Mouse (Mus musculus) CH12.LX (cell line): ENCODE results near the gene Plau. TPM values are rescaled to one million over a fixed set of nuclear protein-coding genes. Genes with fewer than 3 reads are reported as not detected.

Source experiments
- DNase-seq: peaks from one replicate; pipeline ENCODE4 v3.0.0-alpha.2; 2013; ENCODE audit errors: extremely low read depth
- H3K27ac ChIP-seq: 2 replicates; pipeline ENCODE4 v1.5.1; 2012; ENCODE audit warnings: low read depth, mild to moderate bottlenecking, control low read depth, moderate library complexity; ENCODE audit not compliant: insufficient read depth
- H3K27me3 ChIP-seq: replicated peaks from 2 replicates; pipeline ENCODE3; 2012; ENCODE audit warnings: inconsistent platforms
- H3K36me3 ChIP-seq, 2 experiments: replicated peaks in 1 of 2; 2 replicates each; pipeline versions ENCODE3 to v1.6.1; 2012; ENCODE audit warnings: inconsistent platforms in 1 of 2, low read length in 1 of 2, mild to moderate bottlenecking in 1 of 2, mixed read lengths in 1 of 2, moderate library complexity in 1 of 2; ENCODE audit not compliant: control insufficient read depth in 1 of 2, insufficient read depth in 1 of 2
- H3K4me1 ChIP-seq, 2 experiments: 2 replicates each; pipeline ENCODE4 v1.6.1; 2012; ENCODE audit warnings: inconsistent platforms in 1 of 2, moderate library complexity in 1 of 2; ENCODE audit not compliant: insufficient read depth in 2 of 2, control insufficient read depth in 1 of 2
- H3K4me2 ChIP-seq: 2 replicates; pipeline ENCODE4 v1.6.1; 2012; ENCODE audit warnings: low read depth, mild to moderate bottlenecking, control low read depth; ENCODE audit not compliant: poor library complexity, insufficient read depth, severe bottlenecking
- H3K4me3 ChIP-seq, 3 experiments: fragments of 150-350 bp in 1 of 3; sonication (generic) in 1 of 3; replicated peaks in 1 of 3; 2 replicates each; pipeline versions ENCODE3 to v1.5.1; 2011 to 2012; ENCODE audit warnings: low read depth in 2 of 3, low read length in 2 of 3, mild to moderate bottlenecking in 2 of 3, moderate library complexity in 2 of 3, control low read depth in 1 of 3, improper control_type of control experiment in 1 of 3, inconsistent platforms in 1 of 3, mixed read lengths in 1 of 3; ENCODE audit not compliant: poor library complexity in 1 of 3
- H3K79me2 ChIP-seq: replicated peaks from 2 replicates; pipeline ENCODE4 v1.6.1; 2012; ENCODE audit warnings: mild to moderate bottlenecking, moderate library complexity; ENCODE audit not compliant: control insufficient read depth, poor library complexity, insufficient read depth, severe bottlenecking; ENCODE audit errors: extremely low read depth
- H3K9ac ChIP-seq: 2 replicates; pipeline ENCODE4 v1.6.1; 2012; ENCODE audit warnings: low read depth, mild to moderate bottlenecking, control low read depth, moderate library complexity; ENCODE audit not compliant: insufficient read depth
- H3K9me3 ChIP-seq: replicated peaks from 2 replicates; pipeline ENCODE3; 2012; ENCODE audit warnings: low read length, inconsistent platforms, mixed read lengths
- BHLHE40 ChIP-seq: IDR thresholded peaks from 2 replicates; pipeline ENCODE4 v1.6.1; 2011; ENCODE audit warnings: mild to moderate bottlenecking, low read depth, low read length, improper control_type of control experiment
- CHD1 ChIP-seq: IDR thresholded peaks from 2 replicates; pipeline ENCODE4 v1.6.1; 2012; ENCODE audit warnings: low read depth, low read length, improper control_type of control experiment, inconsistent platforms
- CHD2 ChIP-seq: IDR thresholded peaks from 2 replicates; pipeline ENCODE4 v1.6.1; 2011; ENCODE audit warnings: low read length, improper control_type of control experiment
- CTCF ChIP-seq, 2 experiments: IDR thresholded peaks in 1 of 2; conservative IDR thresholded peaks in 1 of 2; 2 replicates each; pipeline ENCODE4 v1.5.1; 2011 to 2012; ENCODE audit warnings: low read depth in 2 of 2, low read length in 2 of 2, improper control_type of control experiment in 1 of 2, inconsistent platforms in 1 of 2, mild to moderate bottlenecking in 1 of 2, moderate library complexity in 1 of 2
- E2F4 ChIP-seq: IDR thresholded peaks from 2 replicates; pipeline ENCODE4 v1.6.1; 2011; ENCODE audit warnings: low read depth, low read length, improper control_type of control experiment; ENCODE audit not compliant: insufficient replicate concordance
- ELF1 ChIP-seq: IDR thresholded peaks from 2 replicates; pipeline ENCODE4 v1.6.1; 2014; ENCODE audit warnings: low read depth, mild to moderate bottlenecking, inconsistent platforms, low read length, improper control_type of control experiment
- EP300 ChIP-seq: IDR thresholded peaks from 2 replicates; pipeline ENCODE4 v1.6.1; 2011; ENCODE audit warnings: low read length, improper control_type of control experiment
- ETS1 ChIP-seq: conservative IDR thresholded peaks from 2 replicates; pipeline ENCODE4 v1.6.1; 2012; ENCODE audit warnings: low read depth, mild to moderate bottlenecking, inconsistent platforms, low read length, improper control_type of control experiment, moderate library complexity
- GABPA ChIP-seq: IDR thresholded peaks from 2 replicates; pipeline ENCODE4 v1.6.1; 2012; ENCODE audit warnings: low read depth, low read length, improper control_type of control experiment, inconsistent platforms; ENCODE audit not compliant: insufficient replicate concordance
- HCFC1 ChIP-seq: IDR thresholded peaks from 2 replicates; pipeline ENCODE4 v1.6.1; 2012; ENCODE audit warnings: low read depth, mild to moderate bottlenecking, inconsistent platforms, low read length, improper control_type of control experiment
- IRF4 ChIP-seq: IDR thresholded peaks from 2 replicates; pipeline ENCODE4 v1.6.1; 2014; ENCODE audit warnings: low read depth, mild to moderate bottlenecking, inconsistent platforms, low read length, improper control_type of control experiment
- JUN ChIP-seq: IDR thresholded peaks from 2 replicates; pipeline ENCODE4 v1.6.1; 2011; ENCODE audit warnings: low read depth, mild to moderate bottlenecking, low read length, improper control_type of control experiment, moderate library complexity; ENCODE audit not compliant: insufficient read depth
- JUND ChIP-seq: conservative IDR thresholded peaks from 2 replicates; pipeline ENCODE4 v1.6.1; 2011; ENCODE audit warnings: low read depth, low read length, improper control_type of control experiment
- KAT2A ChIP-seq: IDR thresholded peaks from 2 replicates; pipeline ENCODE4 v1.6.1; 2012; ENCODE audit warnings: low read length, improper control_type of control experiment, inconsistent platforms; ENCODE audit not compliant: insufficient replicate concordance
- MAFK ChIP-seq: IDR thresholded peaks from 2 replicates; pipeline ENCODE4 v1.6.1; 2011; ENCODE audit warnings: low read length, improper control_type of control experiment; ENCODE audit not compliant: insufficient replicate concordance
- MAX ChIP-seq: IDR thresholded peaks from 2 replicates; pipeline ENCODE4 v1.6.1; 2011; ENCODE audit warnings: low read length, improper control_type of control experiment
- MAZ ChIP-seq: IDR thresholded peaks from 2 replicates; pipeline ENCODE4 v1.6.1; 2012; ENCODE audit warnings: low read depth, mild to moderate bottlenecking, inconsistent platforms, low read length, improper control_type of control experiment, moderate library complexity
- MEF2A ChIP-seq: IDR thresholded peaks from 2 replicates; pipeline ENCODE4 v1.6.1; 2014; ENCODE audit warnings: low read depth, mild to moderate bottlenecking, inconsistent platforms, low read length, improper control_type of control experiment, borderline replicate concordance
- MXI1 ChIP-seq: IDR thresholded peaks from 2 replicates; pipeline ENCODE4 v1.6.1; 2011; ENCODE audit warnings: mild to moderate bottlenecking, low read depth, low read length, improper control_type of control experiment
- MYC ChIP-seq: IDR thresholded peaks from 2 replicates; pipeline ENCODE4 v1.6.1; 2011; ENCODE audit warnings: low read depth, mild to moderate bottlenecking, improper control_type of control experiment, low read length
- NELFE ChIP-seq: IDR thresholded peaks from 2 replicates; pipeline ENCODE4 v1.6.1; 2011; ENCODE audit warnings: low read depth, low read length, improper control_type of control experiment
- NRF1 ChIP-seq: IDR thresholded peaks from 2 replicates; pipeline ENCODE4 v1.6.1; 2014; ENCODE audit warnings: low read depth, mild to moderate bottlenecking, inconsistent platforms, low read length, improper control_type of control experiment, moderate library complexity
- PAX5 ChIP-seq: IDR thresholded peaks from 2 replicates; pipeline ENCODE4 v1.6.1; 2012; ENCODE audit warnings: low read length, inconsistent platforms, mixed read lengths
- POLR2A ChIP-seq: IDR thresholded peaks from 2 replicates; pipeline ENCODE4 v1.6.1; 2011; ENCODE audit warnings: low read depth, mild to moderate bottlenecking, improper control_type of control experiment, low read length
- POLR2AphosphoS2 ChIP-seq: IDR thresholded peaks from 2 replicates; pipeline ENCODE4 v1.6.1; 2011; ENCODE audit warnings: low read depth, low read length, improper control_type of control experiment
- RAD21 ChIP-seq: IDR thresholded peaks from 2 replicates; pipeline ENCODE4 v1.6.1; 2011; ENCODE audit warnings: low read depth, mild to moderate bottlenecking, low read length, improper control_type of control experiment, moderate library complexity
- RCOR1 ChIP-seq: conservative IDR thresholded peaks from 2 replicates; pipeline ENCODE4 v1.6.1; 2012; ENCODE audit warnings: low read depth, mild to moderate bottlenecking, inconsistent platforms, low read length, improper control_type of control experiment
- SIN3A ChIP-seq: IDR thresholded peaks from 2 replicates; pipeline ENCODE4 v1.6.1; 2012; ENCODE audit warnings: low read length, improper control_type of control experiment, inconsistent platforms
- SMC3 ChIP-seq: IDR thresholded peaks from 2 replicates; pipeline ENCODE4 v1.6.1; 2011; ENCODE audit warnings: low read depth, low read length, improper control_type of control experiment
- TBP ChIP-seq: conservative IDR thresholded peaks from 2 replicates; pipeline ENCODE4 v1.6.1; 2011; ENCODE audit warnings: low read depth, low read length, improper control_type of control experiment
- TCF12 ChIP-seq: IDR thresholded peaks from 2 replicates; pipeline ENCODE4 v1.6.1; 2014; ENCODE audit warnings: low read depth, mild to moderate bottlenecking, inconsistent platforms, low read length, improper control_type of control experiment
- UBTF ChIP-seq: IDR thresholded peaks from 2 replicates; pipeline ENCODE4 v1.6.1; 2012; ENCODE audit warnings: low read depth, mild to moderate bottlenecking, inconsistent platforms, low read length, improper control_type of control experiment, moderate library complexity
- USF1 ChIP-seq: IDR thresholded peaks from 2 replicates; pipeline ENCODE4 v1.6.1; 2014; ENCODE audit warnings: low read depth, mild to moderate bottlenecking, inconsistent platforms, low read length, improper control_type of control experiment
- USF2 ChIP-seq: conservative IDR thresholded peaks from 2 replicates; pipeline ENCODE4 v1.6.1; 2011; ENCODE audit warnings: low read depth, low read length, improper control_type of control experiment
- ZC3H11A ChIP-seq: IDR thresholded peaks from 2 replicates; pipeline ENCODE4 v1.6.1; 2012; ENCODE audit warnings: low read depth, mild to moderate bottlenecking, inconsistent platforms, low read length, improper control_type of control experiment
- ZKSCAN1 ChIP-seq: IDR thresholded peaks from 2 replicates; pipeline ENCODE4 v1.6.1; 2012; ENCODE audit warnings: low read depth, inconsistent platforms, low read length, improper control_type of control experiment, borderline replicate concordance
- ZMIZ1 ChIP-seq: IDR thresholded peaks from 2 replicates; pipeline ENCODE4 v1.6.1; 2012; ENCODE audit warnings: low read depth, mild to moderate bottlenecking, inconsistent platforms, low read length, improper control_type of control experiment
- ZNF384 ChIP-seq: IDR thresholded peaks from 2 replicates; pipeline ENCODE4 v1.6.1; 2012; ENCODE audit warnings: low read depth, low read length, improper control_type of control experiment, inconsistent platforms
- dilution Hi-C: fragments of 300-500 bp; cut with MboI; formaldehyde crosslinking; loops from 2 replicates; pipeline ENCODE4 v1.14.3; 2020; ENCODE audit warnings: low sequenced_read_pairs; ENCODE audit not compliant: extremely low pct_unique_long_range_greater_than_20kb, extremely low pct_ligation_motif_present
- in situ Hi-C: fragments of 300-500 bp; cut with MboI; formaldehyde crosslinking; loops from 3 replicates; pipeline ENCODE4 v1.14.3; 2019; ENCODE audit warnings: low sequenced_read_pairs, low pct_ligation_motif_present, low pct_unique_long_range_greater_than_20kb, mixed read lengths
- polyA plus RNA-seq: library from polyadenylated mRNA; unstranded; fragments of >175 nt; gene quantifications from 2 replicates; pipeline ENCODE4 v1.2.1, GENCODE M21; 2012; ENCODE audit warnings: low read depth; ENCODE audit not compliant: insufficient read length
- total RNA-seq, 2 experiments: library from RNA; depleted of rRNA; stranded (reverse); fragments of 300-350 nt in 1 of 2; fragments of >200 nt in 1 of 2; gene quantifications; 2 replicates each; pipeline ENCODE4 v1.2.3; 2012 to 2014

Plau gene
- total and polyA plus RNA-seq, 3 experiments = 1.8 to 2.8 (median 2.4) TPM

GRCm38 (mm10) chr14:20873307-20873706 is 36.8 kb downstream of the Plau start:
- Histone ChIP-seq H3K4me1 (peaks cover 3 to 11% of the 10 kb centered on the region in 2 experiments; a peak in 2 of 4 replicates), H3K9me3 (no peaks in the 10 kb centered on the region), H3K4me3 (peak overlapping the region in 1 of 3 experiments; percentile 12), H3K27me3 (no peaks in the 10 kb centered on the region), H3K27ac (no peak overlapping the region), H3K9ac (no peak overlapping the region), H3K4me2 (peak overlapping the region; percentile 69), H3K36me3 (no peaks in the 10 kb centered on the region), H3K79me2 (no peaks in the 10 kb centered on the region)
- DNase-seq = peak; percentile 90
- dilution Hi-C loops = no loop called here
- no peak for TF ChIP-seq EP300
- TF ChIP-seq MAX = no peak
- no peak for TF ChIP-seq HCFC1
- no peak for TF ChIP-seq CHD1
- no peak for TF ChIP-seq GABPA
- no peak for TF ChIP-seq POLR2AphosphoS2
- peak; percentile 99 for TF ChIP-seq ZC3H11A
- no peak for TF ChIP-seq ZNF384
- 0 out of 2 replicates have a peak, but pooled peaks have one; percentile 21 for TF ChIP-seq ELF1
- TF ChIP-seq IRF4 = 0 out of 2 replicates have a peak, but pooled peaks have one; percentile 24
- TF ChIP-seq POLR2A = no peak
- TF ChIP-seq KAT2A = no peak
- TF ChIP-seq PAX5 = no peak
- TF ChIP-seq MEF2A = peak; percentile 43; the same call in 1 of the 2 replicates
- TF ChIP-seq NRF1 = no peak
- no peak; the same call in 1 of the 2 replicates for TF ChIP-seq MXI1
- peak; percentile 59; the same call in 1 of the 2 replicates for TF ChIP-seq NELFE
- no peak for TF ChIP-seq MYC
- no peak for TF ChIP-seq MAFK
- 0 out of 2 replicates have a peak, but pooled peaks have one; percentile 16 for TF ChIP-seq BHLHE40
- TF ChIP-seq JUND = no peak
- TF ChIP-seq USF1 = no peak
- peak; percentile 54 to 99 for TF ChIP-seq CTCF (conservative IDR thresholded peaks at IDR 0.05 in 1 of 2, IDR thresholded peaks at IDR 0.05 in 1 of 2; ENCODE audit: low read depth in 2 of 2, low read length in 2 of 2)
- no peak for TF ChIP-seq ZKSCAN1
- TF ChIP-seq USF2 = no peak
- peak; percentile 100 for TF ChIP-seq SMC3
- TF ChIP-seq ETS1 = no peak
- peak; percentile 29; the same call in 1 of the 2 replicates for TF ChIP-seq TCF12
- TF ChIP-seq MAZ = no peak
- TF ChIP-seq UBTF = no peak
- no peak for TF ChIP-seq E2F4
- TF ChIP-seq JUN = no peak
- TF ChIP-seq RAD21 = peak; percentile 100
- no peak for TF ChIP-seq ZMIZ1
- no peak for TF ChIP-seq RCOR1
- TF ChIP-seq CHD2 = no peak
- no peak for TF ChIP-seq SIN3A
- TF ChIP-seq TBP = no peak
- in situ Hi-C loops = no loop called here
